Comparison of ENCODE assay signal across 26 mouse cellular contexts in genomic region chr14:86930763-86931162, GRCm38 (mm10).
DNase-seq lines count a peak whose midpoint lies in the region; ATAC-seq and TF ChIP-seq lines count a peak whose summit lies in the region.
"Had no signal": no experiment of that assay in that cellular context is flagged by ENCODE, and none has a peak within 500 bp of the region (broad histone marks: within the 10 kb centered on the region; RNA-seq: fewer than 3 reads in every experiment).

No protein-coding gene starts in this region.

- WGBS in embryonic facial prominence, embryonic 14.5 days: 71% methylated on average over 4 of the region's 4 CpGs
- 79% methylated on average over 4 of the region's 4 CpGs for WGBS in embryonic facial prominence, embryonic 10.5 days

- no peak for TF ChIP-seq CTCF in Patski (IDR thresholded peaks at IDR 0.05)

- CTCF ChIA-PET in Patski (lab: Charles Lee): interaction anchor here (0.7 kb wide), 1 partner anchor 36 kb away, joined by 3 read pairs; no protein-coding TSS in a partner anchor

- no peaks in the 10 kb centered on the region for H3K9me3 ChIP-seq in embryonic facial prominence, embryonic 14.5 days (ENCODE audit: control insufficient read depth, low read length)
- no peaks in the 10 kb centered on the region for H3K9me3 ChIP-seq in embryonic facial prominence, embryonic 10.5 days
- H3K9me3 ChIP-seq: embryonic facial prominence, embryonic 12.5 days; embryonic facial prominence, embryonic 15.5 days; forebrain, embryonic 10.5 days; forebrain, embryonic 12.5 days; G1E had no signal

- POLR2A ChIA-PET in Patski (lab: Charles Lee): interaction anchor here (0.8 kb wide), 1 partner anchor 199 kb away, joined by 3 read pairs; no protein-coding TSS in a partner anchor

- in situ Hi-C loops in Patski (cut with MboI; ENCODE audit: low pct_unique_long_range_greater_than_20kb): no loop called here

- no peak overlapping the region for H3K4me3 ChIP-seq in embryonic facial prominence, embryonic 14.5 days (ENCODE audit: low read depth, low read length)
- no peak overlapping the region for H3K4me3 ChIP-seq in embryonic facial prominence, embryonic 10.5 days
- H3K4me3 ChIP-seq: embryonic facial prominence, embryonic 12.5 days; embryonic facial prominence, embryonic 15.5 days; erythroblast, embryonic 14.5 days; forebrain, embryonic 10.5 days; forebrain, embryonic 12.5 days had no signal

- peak; percentile 12 for DNase-seq in embryonic facial prominence, embryonic 14.5 days (ENCODE audit: low spot score)
- no peak for DNase-seq in embryonic facial prominence, embryonic 10.5 days (ENCODE audit: low spot score)
- DNase-seq in Patski (ENCODE audit: low read depth, low spot score): peak; percentile 48
- peak; percentile 5 for DNase-seq in mesoderm, embryonic 11.5 days (ENCODE audit: low read depth, low spot score)
- no peak for DNase-seq in cerebellum, postnatal 36 days
- DNase-seq: adrenal gland, adult 8-10 months; adrenal gland, postnatal 14 days; adrenal gland, postnatal 36 days; B cell, adult 2 months; cerebellum, adult 11-12 months; cerebellum, adult 2 months; cerebellum, adult 9-10 months; cerebellum, postnatal 10 days; cerebellum, postnatal 25 days; embryo, embryonic 11 days had no signal

- no peaks in the 10 kb centered on the region for H3K27me3 ChIP-seq in embryonic facial prominence, embryonic 14.5 days (replicated peaks; ENCODE audit: control insufficient read depth, insufficient read depth, low read length)
- H3K27me3 ChIP-seq in embryonic facial prominence, embryonic 10.5 days (replicated peaks; ENCODE audit: low read depth, poor library complexity, severe bottlenecking): no peaks in the 10 kb centered on the region
- H3K27me3 ChIP-seq in Patski: no peaks in the 10 kb centered on the region
- H3K27me3 ChIP-seq: CH12.LX; embryonic facial prominence, embryonic 12.5 days; embryonic facial prominence, embryonic 15.5 days; forebrain, embryonic 12.5 days had no signal

- H3K27ac ChIP-seq in embryonic facial prominence, embryonic 14.5 days (replicated peaks; ENCODE audit: low read depth, low read length): no peak overlapping the region
- no peak overlapping the region for H3K27ac ChIP-seq in embryonic facial prominence, embryonic 10.5 days (replicated peaks)
- H3K27ac ChIP-seq: embryonic facial prominence, embryonic 12.5 days; embryonic facial prominence, embryonic 15.5 days; forebrain, embryonic 10.5 days; forebrain, embryonic 12.5 days had no signal

- no peaks in the 10 kb centered on the region for H3K4me1 ChIP-seq in embryonic facial prominence, embryonic 14.5 days (ENCODE audit: control insufficient read depth, insufficient read depth, low read length)
- H3K4me1 ChIP-seq in embryonic facial prominence, embryonic 10.5 days: 0 out of 2 replicates have a peak, but pooled peaks cover 3% of the 10 kb centered on the region
- H3K4me1 ChIP-seq: embryonic facial prominence, embryonic 12.5 days; embryonic facial prominence, embryonic 15.5 days had no signal

- no peak for ATAC-seq in embryonic facial prominence, embryonic 14.5 days (ENCODE audit: low read depth)
- peak; percentile 97 for ATAC-seq in Patski
- ATAC-seq: activated CD4-positive, CD25-positive, alpha-beta regulatory T cell, adult 4 months; CD4-positive, CD25-positive, alpha-beta regulatory T cell, adult 4 months; forebrain, embryonic 14.5 days; forebrain, embryonic 16.5 days had no signal

- no peaks in the 10 kb centered on the region for H3K36me3 ChIP-seq in embryonic facial prominence, embryonic 14.5 days (ENCODE audit: control insufficient read depth, insufficient read depth, low read length)
- H3K36me3 ChIP-seq in embryonic facial prominence, embryonic 10.5 days (replicated peaks): no peaks in the 10 kb centered on the region
- H3K36me3 ChIP-seq: embryonic facial prominence, embryonic 12.5 days; embryonic facial prominence, embryonic 15.5 days; forebrain, embryonic 10.5 days; forebrain, embryonic 12.5 days had no signal

- H3K9ac ChIP-seq in embryonic facial prominence, embryonic 14.5 days (ENCODE audit: low read depth, low read length): no peak overlapping the region
- H3K9ac ChIP-seq: embryonic facial prominence, embryonic 12.5 days; embryonic facial prominence, embryonic 15.5 days; forebrain, embryonic 12.5 days had no signal

- no peak overlapping the region for H3K4me2 ChIP-seq in embryonic facial prominence, embryonic 14.5 days (ENCODE audit: low read depth, low read length)
- H3K4me2 ChIP-seq: embryonic facial prominence, embryonic 12.5 days; embryonic facial prominence, embryonic 15.5 days; forebrain, embryonic 12.5 days had no signal

Comparison
In these comparisons a context has a peak if more than half of its experiments do, and no peak if none do; other contexts are left out.
1. DNase-seq: peak in embryonic facial prominence, embryonic 14.5 days (single experiment), Patski (single experiment) and mesoderm, embryonic 11.5 days (single experiment); none in embryonic facial prominence, embryonic 10.5 days (single experiment) and cerebellum, postnatal 36 days (0 of 2).